ENCODE assay signal across 9 mouse cellular contexts in genomic region chr4:133552768-133553447, GRCm38 (mm10). TPM values are rescaled to one million over a fixed set of nuclear protein-coding genes. Genes with fewer than 3 reads are reported as not detected.
DNase-seq lines count a peak whose midpoint lies in the region; ATAC-seq lines count a peak whose summit lies in the region.
"Had no signal": no experiment of that assay in that cellular context is flagged by ENCODE, and none has a peak within 500 bp of the region (broad histone marks: within the 10 kb centered on the region; RNA-seq: fewer than 3 reads in every experiment).

Gene Nr0b2 (plus strand): TSS chr4:133553376.

- 0 out of 2 replicates have a peak, but pooled peaks cover 2% of the 10 kb centered on the region for H3K9me3 ChIP-seq in intestine, embryonic 16.5 days (ENCODE audit: control insufficient read depth, low read length)
- H3K9me3 ChIP-seq in neural tube, embryonic 15.5 days (replicated peaks): no peaks in the 10 kb centered on the region
- H3K9me3 ChIP-seq: embryonic facial prominence, embryonic 15.5 days had no signal

- no peaks in the 10 kb centered on the region for H3K27me3 ChIP-seq in intestine, embryonic 16.5 days (replicated peaks; ENCODE audit: control insufficient read depth, insufficient read depth, low read length)
- no peaks in the 10 kb centered on the region for H3K27me3 ChIP-seq in neural tube, embryonic 15.5 days (replicated peaks)

- H3K9ac ChIP-seq in intestine, embryonic 16.5 days (ENCODE audit: low read depth, low read length): peak within 1 kb of the TSS; percentile 60
- H3K9ac ChIP-seq in neural tube, embryonic 15.5 days (replicated peaks): no peak within 1 kb of the TSS
- H3K9ac ChIP-seq: embryonic facial prominence, embryonic 15.5 days had no signal

- H3K4me2 ChIP-seq in intestine, embryonic 16.5 days (ENCODE audit: low read depth, low read length): peak within 1 kb of the TSS; percentile 37
- H3K4me2 ChIP-seq in neural tube, embryonic 15.5 days: no peak within 1 kb of the TSS
- H3K4me2 ChIP-seq: embryonic facial prominence, embryonic 15.5 days had no signal

- peak within 1 kb of the TSS; percentile 35 for H3K4me3 ChIP-seq in intestine, embryonic 16.5 days (ENCODE audit: low read length)
- no peak within 1 kb of the TSS for H3K4me3 ChIP-seq in neural tube, embryonic 15.5 days (replicated peaks)
- H3K4me3 ChIP-seq: embryonic facial prominence, embryonic 15.5 days; myocyte had no signal

- H3K4me1 ChIP-seq in intestine, embryonic 16.5 days (ENCODE audit: control insufficient read depth, insufficient read depth, low read length): peaks cover 13% of the 10 kb centered on the region
- no peaks in the 10 kb centered on the region for H3K4me1 ChIP-seq in neural tube, embryonic 15.5 days
- H3K4me1 ChIP-seq: embryonic facial prominence, embryonic 15.5 days had no signal

- ATAC-seq in granulocyte monocyte progenitor cell, adult 5-6 weeks (replicated peaks; ENCODE audit: poor library complexity, severe bottlenecking): peak; percentile 93
- ATAC-seq in intestine, embryonic 16.5 days: peak; percentile 89
- no peak for ATAC-seq in neural tube, embryonic 15.5 days (ENCODE audit: low FRiP score)

- 47% methylated on average over 10 of the region's 10 CpGs for WGBS in intestine, embryonic 16.5 days
- 73% methylated on average over 10 of the region's 10 CpGs for WGBS in neural tube, embryonic 15.5 days

- DNase-seq in ovary, postnatal 36 days (ENCODE audit: low spot score): peak; percentile 63
- DNase-seq in ovary, postnatal 10 days (ENCODE audit: low spot score): no peak
- peak; percentile 52 for DNase-seq in yolk sac, embryonic 10.5 days (ENCODE audit: low spot score)
- no peak for DNase-seq in right cerebral cortex, postnatal 10 days (ENCODE audit: low spot score in 2 of 2)

- H3K36me3 ChIP-seq in intestine, embryonic 16.5 days (ENCODE audit: control insufficient read depth, insufficient read depth, low read length): no peaks in the 10 kb centered on the region
- H3K36me3 ChIP-seq in neural tube, embryonic 15.5 days: no peaks in the 10 kb centered on the region
- H3K36me3 ChIP-seq: embryonic facial prominence, embryonic 15.5 days had no signal

- H3K27ac ChIP-seq in intestine, embryonic 16.5 days (ENCODE audit: low read length): peak within 1 kb of the TSS; percentile 83
- H3K27ac ChIP-seq in neural tube, embryonic 15.5 days (replicated peaks): no peak within 1 kb of the TSS
- H3K27ac ChIP-seq: embryonic facial prominence, embryonic 15.5 days had no signal

RNA-seq across cellular contexts. Expression of gene Nr0b2, which starts in this region (rescaled TPM):
- total RNA-seq in granulocyte monocyte progenitor cell, adult 5-6 weeks (2014; fragmentation: Nextera tagmentation): 4.0 and 6.4 TPM in 2 replicates
- 1.4 and 2.0 TPM in 2 replicates for total RNA-seq in granulocyte monocyte progenitor cell, adult 5-6 weeks (2017)
- 9.2 and 10.3 TPM in 2 replicates for polyA plus RNA-seq in intestine, embryonic 16.5 days (2015; fragmentation: Nextera tagmentation; extraction: Ambion mirVana)
- 0.13 and 0.47 TPM in 2 replicates for polyA plus RNA-seq in neural tube, embryonic 15.5 days (2015; fragmentation: Nextera tagmentation; extraction: Ambion mirVana)
- polyA plus RNA-seq: myocyte had no signal

Comparison
In these comparisons a context has a peak if more than half of its experiments do, and no peak if none do; other contexts are left out.
1. DNase-seq: peak in ovary, postnatal 36 days (single experiment) and yolk sac, embryonic 10.5 days (single experiment); none in ovary, postnatal 10 days (single experiment) and right cerebral cortex, postnatal 10 days (0 of 2).